Mouse (Mus musculus): Measurements from ENCODE around the gene Arrdc2. TPM values are rescaled to one million over a fixed set of nuclear protein-coding genes. Genes with fewer than 3 reads are reported as not detected.

Gene Arrdc2
- total RNA-seq, 2 experiments from 2014 or later = 19.5 to 20.7 TPM

DNA sequence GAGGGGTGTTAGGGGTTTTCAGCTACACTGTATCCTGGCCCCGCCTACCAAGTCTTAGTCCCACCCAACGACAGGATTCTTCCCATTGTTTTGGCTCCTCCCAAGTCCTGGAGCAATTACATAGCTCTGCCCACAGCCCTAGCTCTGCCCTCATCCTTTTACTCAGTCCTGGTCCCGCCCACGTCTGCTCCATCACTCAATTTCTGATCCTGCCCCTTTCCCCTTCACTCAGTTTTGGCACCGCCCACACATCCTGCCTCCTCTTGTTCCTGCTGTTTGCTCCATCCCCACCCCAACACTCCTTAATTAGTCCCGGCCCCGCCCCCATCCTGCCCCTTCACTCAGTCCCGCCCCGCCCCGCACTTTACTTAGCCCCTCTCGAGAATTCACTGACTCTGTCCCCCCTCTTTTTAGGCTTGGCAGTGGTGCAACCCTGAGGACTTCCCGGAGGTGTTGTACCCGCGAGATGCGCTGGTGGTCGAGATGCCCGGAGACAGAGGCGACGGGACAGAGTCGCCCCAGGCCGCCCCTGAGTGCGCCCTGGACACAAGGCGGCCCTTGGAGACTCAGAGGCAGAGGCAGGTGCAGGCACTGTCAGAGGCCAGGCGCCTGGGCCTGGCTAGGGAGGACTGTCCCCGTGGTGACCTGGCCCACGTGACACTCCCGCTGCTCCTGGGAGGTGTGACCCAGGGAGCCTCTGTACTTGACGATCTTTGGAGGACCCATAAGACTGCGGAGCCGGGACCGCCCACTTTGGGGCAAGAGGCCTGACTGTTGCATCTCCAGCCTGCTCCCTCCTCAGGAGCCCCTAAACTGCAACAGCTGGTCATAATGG lies 19.2 kb downstream of the Arrdc2 start:
- Histone ChIP-seq H3K27ac (no peak overlapping the region), H3K4me3 (no peak overlapping the region)
- intact Hi-C loops (cut with DNase I) = no loop called here
- TF ChIP-seq CTCF (IDR thresholded peaks at IDR 0.05) = no peak
- DNase-seq (ENCODE audit: extremely low spot score in 1 of 2, low spot score in 2 of 2) = no peak

DNA sequence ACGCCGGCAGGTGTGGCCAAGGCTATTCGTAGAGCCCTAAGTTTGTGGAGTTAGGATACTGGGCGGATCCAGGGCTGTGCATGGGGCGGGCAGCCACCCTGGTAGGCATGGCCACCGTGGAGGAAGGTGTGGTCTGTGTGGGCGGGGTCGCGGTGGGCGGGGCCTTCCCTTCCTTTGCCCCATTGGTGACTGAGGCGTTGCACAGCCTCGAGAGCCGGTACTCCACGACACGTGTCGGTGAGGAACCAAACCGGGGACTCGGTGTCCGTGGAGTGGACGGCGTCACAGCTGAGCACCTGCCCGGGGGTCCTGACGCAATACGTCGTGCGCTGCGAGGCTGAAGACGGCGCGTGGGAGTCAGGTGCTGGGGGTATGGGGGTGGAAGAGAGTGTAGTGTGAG lies 22.8 kb downstream of the Arrdc2 start:
- intact Hi-C loops (cut with DNase I) = no loop called here
- TF ChIP-seq CTCF (IDR thresholded peaks at IDR 0.05) = no peak
- peak in 1 of 2 experiments; percentile 46 for DNase-seq (ENCODE audit: extremely low spot score in 1 of 2, low spot score in 2 of 2)
- peak overlapping the region; percentile 36 for H3K4me3 ChIP-seq
- no peak overlapping the region for H3K27ac ChIP-seq

DNA sequence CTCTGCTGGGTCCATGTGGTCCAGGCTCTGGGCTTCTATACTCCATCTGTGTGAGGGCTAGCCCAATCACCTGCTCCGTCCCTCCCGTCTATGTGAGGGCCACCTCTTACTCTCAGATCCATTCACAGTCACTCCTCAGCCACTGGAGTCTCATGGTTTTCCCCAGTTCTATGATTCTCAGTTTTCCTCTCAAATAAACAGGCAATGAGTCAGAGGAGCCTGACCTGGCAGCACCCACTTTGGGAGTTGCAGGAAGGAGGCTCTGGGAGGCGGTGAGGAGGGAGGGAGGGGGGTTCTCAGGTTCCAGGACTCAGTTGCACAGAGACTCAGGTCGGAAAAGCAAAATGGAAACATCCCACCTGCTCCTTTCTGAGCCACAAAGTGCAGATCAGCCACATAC lies 26.6 kb downstream of the Arrdc2 start:
- TF ChIP-seq CTCF (IDR thresholded peaks at IDR 0.05) = no peak
- intact Hi-C loops (cut with DNase I) = no loop called here
- DNase-seq (ENCODE audit: extremely low spot score in 1 of 2, low spot score in 2 of 2) = no peak
- H3K27ac ChIP-seq = no peak overlapping the region
- H3K4me3 ChIP-seq = no peak overlapping the region

DNA sequence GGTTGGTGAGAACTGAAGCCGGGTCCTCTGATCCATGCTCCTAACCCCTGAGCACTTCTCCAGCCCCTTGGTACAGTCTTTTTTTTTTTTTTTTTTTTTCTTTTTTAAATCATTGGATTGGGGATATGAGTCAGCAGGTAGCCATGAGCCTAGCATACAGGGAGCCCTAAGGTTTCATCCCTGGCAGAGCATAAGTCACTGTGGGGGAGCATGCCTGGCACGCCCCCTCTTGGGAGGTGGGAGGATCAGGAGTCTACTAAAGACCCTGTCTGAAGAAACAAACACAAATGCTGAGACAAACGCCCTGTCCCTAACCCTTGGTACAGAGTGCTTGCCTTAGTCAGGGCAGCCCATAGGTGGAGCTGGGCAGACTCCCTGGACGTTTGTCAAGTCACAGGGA lies 27.5 kb downstream of the Arrdc2 start:
- intact Hi-C loops (cut with DNase I) = no loop called here
- TF ChIP-seq CTCF (IDR thresholded peaks at IDR 0.05) = no peak
- DNase-seq (ENCODE audit: extremely low spot score in 1 of 2, low spot score in 2 of 2) = no peak
- Histone ChIP-seq H3K4me3 (no peak overlapping the region), H3K27ac (no peak overlapping the region)

DNA sequence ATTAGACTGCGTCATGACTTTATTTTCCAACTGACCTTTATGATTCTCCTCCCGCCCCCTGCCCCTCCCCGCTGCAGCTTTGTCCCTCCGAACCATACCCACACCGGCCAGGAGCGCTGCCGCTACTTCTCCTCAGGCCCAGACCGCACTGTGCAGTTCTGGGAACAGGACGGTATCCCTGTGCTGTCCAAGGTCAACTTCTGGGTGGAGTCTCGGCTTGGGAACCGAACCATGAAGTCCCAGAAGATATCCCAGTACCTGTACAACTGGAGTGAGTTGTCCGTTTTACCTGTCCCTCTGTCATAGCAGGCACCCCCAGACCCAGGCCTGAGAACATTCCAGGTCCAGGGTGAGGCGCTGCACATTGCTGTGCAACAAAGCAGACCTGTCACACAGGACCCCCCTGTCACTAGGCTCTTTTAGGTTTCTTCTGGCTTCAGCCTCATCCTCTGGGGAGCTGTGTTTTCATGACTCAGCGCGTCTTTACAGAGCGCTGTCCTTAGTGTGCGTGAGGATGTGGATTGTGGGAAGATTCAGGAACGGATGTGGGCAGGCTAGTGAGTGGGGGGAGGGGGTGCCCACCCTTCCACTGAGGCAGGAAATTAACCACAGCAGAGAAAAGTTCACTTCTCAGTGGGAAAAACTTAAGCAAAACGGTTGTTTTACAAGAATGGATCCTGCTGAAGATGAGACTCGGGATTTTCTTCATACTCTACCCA lies 28.4 kb downstream of the Arrdc2 start:
- TF ChIP-seq CTCF (IDR thresholded peaks at IDR 0.05) = no peak
- intact Hi-C loops (cut with DNase I) = no loop called here
- H3K4me3 ChIP-seq = no peak overlapping the region
- H3K27ac ChIP-seq = no peak overlapping the region
- DNase-seq (ENCODE audit: extremely low spot score in 1 of 2, low spot score in 2 of 2) = no peak

DNA sequence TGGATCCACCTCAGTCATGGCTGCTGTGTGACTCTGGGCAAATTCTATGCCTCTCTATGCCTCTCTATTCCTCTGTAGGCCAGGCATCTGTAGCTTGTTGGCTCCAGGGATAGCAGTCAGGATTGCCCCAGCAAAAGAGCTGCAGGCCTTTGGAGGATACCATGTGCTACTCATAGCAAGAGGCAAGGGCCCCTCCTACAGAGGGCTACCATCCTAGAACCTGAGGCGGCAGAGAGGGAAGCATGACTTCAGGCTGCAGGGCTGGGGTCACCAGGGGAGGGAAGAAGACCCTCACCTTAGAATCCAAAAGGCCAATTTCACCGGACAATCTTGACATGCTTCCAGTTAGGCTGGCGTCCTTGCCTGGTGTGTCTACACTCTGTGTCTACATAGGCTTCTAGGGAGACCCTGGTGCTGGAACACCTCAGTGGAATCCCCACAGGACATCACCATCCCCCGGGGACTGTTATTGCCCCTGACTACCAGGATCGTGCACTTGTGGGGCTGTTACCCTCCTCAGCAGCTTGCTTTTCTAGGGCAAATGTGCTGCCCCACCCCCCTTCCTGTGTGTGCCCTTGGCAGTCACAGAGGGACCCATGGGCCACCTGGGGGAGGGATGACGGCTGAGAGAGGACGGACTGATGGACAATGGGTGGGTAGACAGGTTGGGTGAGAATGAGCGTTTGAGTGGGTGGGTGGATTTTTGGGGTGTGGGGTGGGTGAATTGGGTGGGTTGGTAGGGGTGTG lies 30.4 kb downstream of the Arrdc2 start:
- Histone ChIP-seq H3K4me3 (no peak overlapping the region), H3K27ac (no peak overlapping the region)
- TF ChIP-seq CTCF (IDR thresholded peaks at IDR 0.05) = no peak
- no peak for DNase-seq (ENCODE audit: extremely low spot score in 1 of 2, low spot score in 2 of 2)
- intact Hi-C loops (cut with DNase I) = no loop called here

DNA sequence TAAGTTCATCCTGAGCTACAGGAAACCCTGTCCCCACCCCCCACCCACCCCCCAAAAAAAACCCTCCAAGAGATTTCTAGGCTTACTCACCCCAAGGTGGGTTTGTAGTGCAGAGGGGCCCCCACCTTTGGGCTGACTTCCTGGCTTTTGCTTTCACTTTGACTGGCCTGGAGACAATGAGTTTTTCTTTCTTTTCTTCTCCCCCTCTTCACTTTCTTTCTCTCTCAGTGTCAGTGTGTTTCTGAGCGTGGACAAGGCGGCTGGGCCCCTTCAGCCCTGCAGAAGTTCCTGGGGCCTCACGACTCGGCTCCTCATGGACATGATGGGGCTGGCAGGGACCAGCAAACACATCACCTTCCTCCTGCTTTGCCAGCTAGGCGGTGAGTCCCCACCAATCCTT lies 31.3 kb downstream of the Arrdc2 start, which contains the start of gene Il12rb1:
TSS of gene Il12rb1 (plus strand) at position 211 of the 400 bp plus-strand sequence.
- DNase-seq (ENCODE audit: extremely low spot score in 1 of 2, low spot score in 2 of 2) = no peak
- no peak for TF ChIP-seq CTCF (IDR thresholded peaks at IDR 0.05)
- intact Hi-C loops (cut with DNase I) = no loop called here
- Histone ChIP-seq H3K27ac (no peak within 1 kb of the TSS; the same call in 1 of the 2 replicates), H3K4me3 (no peak within 1 kb of the TSS)

DNA sequence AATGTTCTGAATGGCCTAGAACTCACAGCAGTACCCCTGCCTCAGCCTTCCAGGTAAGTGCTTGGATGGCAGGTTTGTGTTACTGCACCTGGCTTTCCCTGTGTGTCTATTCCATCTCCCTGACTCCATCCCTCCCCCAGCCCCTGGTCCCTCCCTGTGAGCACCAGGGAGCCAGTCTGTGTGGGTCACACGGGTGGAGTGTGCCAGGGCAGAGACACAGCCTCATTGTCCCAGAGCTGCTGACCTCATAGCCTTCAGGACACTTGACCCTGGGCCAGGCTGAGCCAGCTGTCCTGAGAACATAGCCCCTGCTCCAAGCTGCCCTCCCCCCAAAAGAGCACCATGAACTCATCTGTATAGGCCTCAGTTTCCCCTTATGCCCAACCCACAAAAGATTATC lies 32.2 kb downstream of the Arrdc2 start:
- Histone ChIP-seq H3K27ac (peak overlapping the region; percentile 67; the same call in 1 of the 2 replicates), H3K4me3 (no peak overlapping the region)
- intact Hi-C loops (cut with DNase I) = no loop called here
- DNase-seq (ENCODE audit: extremely low spot score in 1 of 2, low spot score in 2 of 2) = no peak
- no peak for TF ChIP-seq CTCF (IDR thresholded peaks at IDR 0.05)

DNA sequence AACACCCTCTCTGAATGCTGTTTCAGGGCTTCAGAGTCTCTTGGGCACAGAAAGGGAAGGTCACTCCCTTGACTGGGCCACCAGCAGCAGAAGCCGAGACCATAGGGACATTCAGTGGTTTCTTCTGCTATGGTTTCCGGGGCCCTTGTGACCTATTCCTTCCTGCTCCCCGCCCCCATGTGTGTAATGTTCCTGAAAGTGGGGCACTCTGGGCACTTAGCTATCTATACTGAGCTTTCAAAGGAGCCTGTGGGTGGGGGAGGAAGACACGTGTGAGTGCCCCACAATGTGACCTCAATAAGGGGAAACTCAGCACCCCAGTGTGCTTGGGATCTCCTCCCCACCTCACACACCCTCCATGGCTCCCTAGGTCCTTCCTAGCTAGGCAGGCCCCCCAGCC lies 33.0 kb downstream of the Arrdc2 start:
- intact Hi-C loops (cut with DNase I) = no loop called here
- no peak overlapping the region for H3K4me3 ChIP-seq
- no peak for TF ChIP-seq CTCF (IDR thresholded peaks at IDR 0.05)
- H3K27ac ChIP-seq = peak overlapping the region; percentile 67
- no peak for DNase-seq (ENCODE audit: extremely low spot score in 1 of 2, low spot score in 2 of 2)

DNA sequence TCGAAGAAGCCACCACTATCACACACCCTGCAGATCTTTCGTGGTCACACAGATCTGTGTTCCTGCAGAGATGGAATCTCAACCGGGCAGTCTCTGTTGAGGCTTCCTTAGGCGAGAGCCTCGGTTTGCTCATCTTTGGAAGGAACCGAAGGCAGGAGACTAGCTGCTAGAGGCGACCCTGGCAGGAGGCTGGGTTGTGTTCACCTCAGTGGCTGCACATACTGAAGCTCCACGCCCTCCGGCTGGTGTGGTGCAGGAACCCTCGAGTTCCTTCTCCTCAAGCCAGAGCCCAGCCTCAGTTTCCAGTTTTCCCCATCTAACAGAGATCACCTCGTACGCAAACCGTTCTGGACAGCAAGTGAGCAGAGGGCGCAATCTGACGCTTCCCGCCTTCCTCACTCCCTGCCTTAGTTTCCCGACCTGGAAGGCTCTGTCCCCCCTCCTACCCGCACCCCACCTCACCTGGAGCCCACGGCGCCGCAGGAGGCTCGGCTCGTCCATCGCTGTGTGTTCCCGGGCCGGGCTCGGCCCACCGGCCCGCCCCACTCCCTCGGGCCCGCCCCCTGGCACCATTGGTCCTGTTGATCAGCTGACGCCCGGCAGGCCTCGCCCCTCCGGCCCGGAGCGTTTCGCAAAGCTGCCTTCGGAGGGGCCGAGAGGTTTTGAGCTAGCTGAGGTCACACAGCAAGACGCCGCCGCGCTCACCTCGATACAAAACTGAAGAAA lies 34.9 kb downstream of the Arrdc2 start, which contains the start of gene Mast3:
TSS of gene Mast3 (minus strand) at position 574 of the 726 bp plus-strand sequence.
- peak within 1 kb of the TSS; percentile 90 for H3K27ac ChIP-seq
- peak; percentile 84 to 85 for DNase-seq (ENCODE audit: extremely low spot score in 1 of 2, low spot score in 2 of 2)
- H3K4me3 ChIP-seq = peak within 1 kb of the TSS; percentile 72
- intact Hi-C loops (cut with DNase I) = loop anchor here (2.0 kb wide), 1 partner anchor 34 kb away; the partner anchor contains the start of gene Arrdc2
- no peak for TF ChIP-seq CTCF (IDR thresholded peaks at IDR 0.05)

Data from left cerebral cortex, adult 2 months (tissue).